Mouse (Mus musculus): ENCODE results near the gene Mpp1.

Gene Mpp1

GRCm38 (mm10) chrX:75083982-75084773 is 46.6 kb downstream of the Mpp1 start:
- DNase-seq (ENCODE audit: low spot score): peak; percentile 22

DNA sequence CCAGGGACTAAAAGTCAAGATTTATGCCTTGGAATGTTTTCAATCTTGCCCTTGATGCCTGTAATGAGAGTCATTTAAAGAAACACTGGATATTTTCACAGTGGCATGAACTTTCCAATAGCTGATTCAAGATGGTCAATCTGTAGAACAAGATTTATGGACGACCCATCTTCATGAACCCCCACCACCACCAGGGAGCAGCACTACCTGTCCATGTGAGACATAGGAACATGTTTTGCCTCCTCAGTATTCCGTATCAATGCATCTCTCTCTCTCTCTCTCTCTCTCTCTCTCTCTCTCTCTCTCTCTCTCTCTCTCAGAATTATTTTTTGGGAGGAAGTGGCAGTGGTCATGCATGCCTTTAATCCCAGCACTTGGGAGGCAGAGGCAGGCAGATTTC is 48.5 kb downstream of the Mpp1 start:
- peak; percentile 4 for DNase-seq (ENCODE audit: low spot score)

Measured in embryo, embryonic 10.5 days (tissue).